Mouse (Mus musculus) skeletal muscle tissue, adult 2 months (tissue): ENCODE measurements around the gene Ebp.

Experiments used
- DNase-seq: peaks from one replicate; pipeline ENCODE4 v3.0.0-alpha.2; 2012; ENCODE audit warnings: low read depth, low spot score

Gene Ebp

DNA sequence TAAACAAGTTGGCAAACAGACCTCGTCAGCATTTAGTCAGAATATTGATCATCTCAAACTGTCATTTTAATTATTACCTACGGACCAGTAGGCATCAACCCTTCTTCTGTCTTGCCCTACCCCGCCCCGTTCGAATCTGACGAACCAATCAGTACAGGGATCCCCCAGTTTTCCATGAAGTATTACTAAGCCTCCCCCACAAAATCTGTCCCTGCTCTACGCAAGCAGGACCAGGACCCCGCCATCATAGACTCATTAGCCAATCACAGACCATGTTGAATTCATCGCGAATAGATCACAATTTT is at the start of gene Ebp:
TSS of gene Ebp (minus strand) at position 94 of the 305 bp plus-strand sequence.
- DNase-seq, result no peak

DNA sequence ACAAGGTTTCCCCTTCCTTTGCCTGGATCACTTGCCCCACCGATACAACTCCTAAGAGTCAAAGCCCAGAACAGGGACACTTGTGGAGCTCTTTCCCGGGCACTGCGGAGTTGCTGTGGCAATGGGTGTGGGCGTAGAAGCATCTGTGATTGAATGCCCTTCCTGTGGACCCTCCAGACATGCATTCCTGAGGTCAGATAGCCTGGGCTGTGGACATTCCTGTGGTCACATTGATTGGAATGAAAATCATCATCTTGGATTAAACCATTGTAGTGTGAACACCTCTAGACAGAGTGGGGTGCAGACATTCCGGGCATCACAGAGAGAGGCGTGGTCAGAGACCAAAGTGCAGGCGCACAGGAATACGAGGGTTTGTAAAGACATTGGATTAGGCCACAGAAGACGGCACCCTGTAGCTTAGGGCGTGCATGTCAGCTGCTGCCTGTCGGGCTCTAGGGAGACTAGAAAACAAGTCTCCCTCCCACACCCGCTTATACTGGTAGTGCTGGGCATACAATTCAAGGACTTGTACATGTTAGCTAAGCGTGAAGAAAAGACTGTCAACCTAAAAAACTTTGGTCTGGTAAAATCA is 45.6 kb upstream of the Ebp start:
- DNase-seq, result no peak

DNA sequence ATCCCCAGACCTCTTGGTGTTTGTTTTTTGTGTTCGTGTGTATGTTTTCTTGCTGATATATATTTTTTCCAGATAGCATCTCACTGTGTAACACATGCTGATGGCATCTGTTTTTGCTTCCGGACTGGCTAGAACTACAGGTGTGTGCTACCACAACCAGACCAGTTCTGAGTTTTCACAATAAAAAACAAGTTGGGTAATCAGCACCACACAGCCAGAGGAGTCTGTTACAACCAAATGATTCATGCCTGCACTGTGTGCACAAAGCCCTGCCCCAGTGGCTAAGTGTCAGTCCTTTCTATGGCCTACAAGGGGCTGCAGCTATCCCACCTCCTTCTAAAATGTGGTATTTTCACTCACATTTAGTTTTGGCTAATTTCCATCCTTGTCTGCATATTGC is 43.4 kb upstream of the Ebp start:
- no peak for DNase-seq

DNA sequence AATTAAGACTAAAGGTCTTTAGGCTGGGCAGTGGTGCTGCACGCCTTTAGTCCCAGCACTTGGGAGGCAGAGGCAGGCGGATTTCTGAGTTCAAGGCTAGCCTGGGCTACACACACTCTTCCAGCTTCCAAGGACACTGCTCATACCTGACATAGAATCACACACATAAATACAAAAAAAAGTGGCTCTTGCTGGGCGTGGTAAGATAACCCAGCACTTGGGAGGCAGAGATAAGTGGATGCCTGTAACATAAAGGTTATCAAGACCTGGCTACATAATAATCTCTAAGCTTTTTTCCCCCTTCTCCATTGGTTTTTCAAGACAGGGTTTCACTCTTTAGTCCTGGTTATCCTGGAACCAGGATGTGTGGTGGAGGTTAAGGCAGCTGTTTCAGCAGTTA is 40.3 kb upstream of the Ebp start:
- DNase-seq, result no peak

DNA sequence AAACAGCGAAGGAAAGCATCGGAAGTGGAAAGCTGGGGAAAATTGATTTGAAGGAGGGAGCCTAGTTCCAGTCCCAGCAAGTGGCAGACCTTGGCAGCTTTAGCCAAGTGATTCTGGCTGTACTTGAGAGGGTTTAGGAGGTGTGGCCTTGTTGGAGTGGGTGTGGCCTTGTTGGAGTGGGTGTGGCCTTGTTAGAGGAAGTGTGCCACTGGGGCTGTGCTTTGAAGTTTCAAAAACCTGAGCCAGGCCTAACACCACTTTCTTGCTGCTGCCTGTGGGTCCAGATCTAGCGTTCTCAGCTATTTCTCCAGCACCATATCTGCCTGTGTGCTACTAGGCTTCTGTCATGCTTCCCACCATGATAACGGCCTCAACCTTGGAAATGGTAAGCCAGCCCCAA is 37.0 kb upstream of the Ebp start:
- DNase-seq, result no peak

DNA sequence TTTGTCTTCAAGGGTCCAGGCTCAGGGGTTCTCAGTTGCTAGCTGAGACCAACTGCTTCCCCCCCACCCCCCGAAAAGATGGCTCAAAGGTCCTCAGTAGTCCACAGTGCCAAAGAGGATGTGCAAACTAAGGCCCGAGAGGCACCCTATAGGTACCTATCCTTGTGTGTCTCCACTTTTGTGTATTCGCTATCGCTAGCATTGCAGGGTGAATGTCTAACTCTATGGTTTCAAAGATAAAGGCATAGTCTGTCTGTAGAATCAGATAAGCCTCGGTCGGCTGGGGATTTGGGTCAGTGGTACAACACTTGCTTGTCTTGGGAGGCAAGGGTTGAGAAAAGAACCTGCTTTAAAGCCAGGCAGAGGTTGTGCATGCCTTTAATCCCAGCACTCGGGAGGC is 30.2 kb upstream of the Ebp start:
- DNase-seq, result no peak

DNA sequence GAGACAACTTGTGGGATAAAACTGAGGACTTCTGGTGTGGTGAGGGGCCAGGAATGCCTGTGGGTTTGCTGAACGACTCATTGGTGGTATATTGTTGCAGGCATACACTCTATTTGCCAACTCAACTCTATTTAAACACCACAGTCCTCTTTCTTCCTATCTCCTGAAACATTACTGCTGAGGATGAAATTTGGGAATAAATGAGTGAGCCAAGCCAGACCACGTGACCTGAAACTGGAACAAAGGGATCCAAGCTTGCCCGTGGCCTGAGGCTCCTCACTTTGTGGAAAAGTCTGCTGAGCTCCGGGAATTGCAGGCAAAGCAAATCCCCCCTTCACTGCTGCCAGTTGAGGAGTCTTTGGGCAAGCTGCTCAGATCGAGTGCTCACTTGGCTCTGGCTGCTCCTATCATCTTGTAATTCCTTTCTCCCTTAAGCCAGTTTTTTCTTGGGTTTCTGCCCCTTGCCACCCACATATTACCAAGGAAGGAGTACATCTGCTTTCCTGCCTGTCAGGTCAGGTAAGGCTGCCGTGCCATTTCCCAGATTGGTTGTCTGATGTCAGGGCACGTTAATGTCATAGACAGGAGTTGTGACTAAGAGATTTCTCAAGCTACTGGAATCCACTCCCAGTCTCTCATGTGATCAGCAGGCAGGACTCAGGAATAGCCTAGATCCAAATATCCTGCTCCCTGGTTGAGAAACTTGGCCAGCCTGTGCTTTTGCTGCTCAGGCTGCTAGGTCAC is 29.5 kb upstream of the Ebp start:
- DNase-seq, result peak; percentile 18

DNA sequence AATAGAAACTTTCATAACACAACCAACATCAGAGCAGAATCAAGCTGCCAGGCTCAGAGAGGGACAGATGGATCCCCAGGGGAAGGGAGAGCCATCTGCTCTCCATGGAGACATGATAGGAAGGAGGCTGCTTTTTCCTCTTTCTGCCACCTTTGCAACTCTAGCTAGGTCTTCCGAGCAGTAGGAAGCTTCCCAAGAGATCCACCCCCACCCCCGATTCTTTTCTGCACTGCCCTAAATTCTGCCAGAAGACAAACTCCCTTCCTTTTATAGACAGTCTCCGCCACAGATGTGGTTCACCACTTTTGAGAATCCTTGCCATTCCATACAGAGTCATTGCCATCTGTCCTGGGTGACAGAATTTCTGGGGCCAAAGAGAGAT is 29.0 kb upstream of the Ebp start:
- DNase-seq, result no peak

DNA sequence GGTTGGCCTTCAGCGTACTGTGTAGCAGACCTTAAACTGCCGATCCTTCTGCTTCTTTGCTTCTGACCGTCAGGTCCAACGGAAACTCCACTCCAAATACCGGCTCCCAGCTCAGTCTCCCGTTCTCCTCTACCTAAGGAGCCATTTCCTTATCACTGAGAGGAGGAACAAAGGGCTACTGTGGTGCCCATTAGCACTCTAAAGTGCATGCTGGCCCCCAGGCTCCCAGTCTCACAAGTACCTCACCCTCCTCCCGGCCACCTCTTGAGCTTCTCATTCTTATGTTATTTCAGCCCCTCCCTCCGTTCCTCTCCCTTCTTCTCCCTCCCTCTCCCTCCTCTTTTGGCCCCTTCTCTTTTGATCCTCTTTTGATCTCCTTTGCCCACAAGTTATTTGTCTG is 26.3 kb upstream of the Ebp start:
- no peak for DNase-seq

DNA sequence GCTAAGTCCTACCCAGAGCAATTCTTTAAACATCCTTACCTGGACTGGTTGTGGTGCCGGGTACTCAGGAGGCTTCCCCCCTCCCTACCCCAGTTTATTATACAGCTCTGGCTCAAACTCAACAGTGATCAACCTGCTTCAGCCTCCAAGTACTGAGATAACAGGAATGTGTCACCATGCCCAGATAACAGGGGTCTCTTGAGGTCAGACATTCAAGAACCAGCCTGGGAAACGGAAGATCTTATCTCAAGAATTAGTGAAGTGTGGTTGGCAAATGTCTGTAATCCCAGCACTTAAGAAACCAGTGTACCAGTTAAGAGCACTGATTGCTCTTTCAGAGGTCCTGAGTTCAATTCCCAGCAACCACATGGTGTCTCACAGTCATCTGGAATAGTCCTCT is 24.8 kb upstream of the Ebp start:
- no peak for DNase-seq

DNA sequence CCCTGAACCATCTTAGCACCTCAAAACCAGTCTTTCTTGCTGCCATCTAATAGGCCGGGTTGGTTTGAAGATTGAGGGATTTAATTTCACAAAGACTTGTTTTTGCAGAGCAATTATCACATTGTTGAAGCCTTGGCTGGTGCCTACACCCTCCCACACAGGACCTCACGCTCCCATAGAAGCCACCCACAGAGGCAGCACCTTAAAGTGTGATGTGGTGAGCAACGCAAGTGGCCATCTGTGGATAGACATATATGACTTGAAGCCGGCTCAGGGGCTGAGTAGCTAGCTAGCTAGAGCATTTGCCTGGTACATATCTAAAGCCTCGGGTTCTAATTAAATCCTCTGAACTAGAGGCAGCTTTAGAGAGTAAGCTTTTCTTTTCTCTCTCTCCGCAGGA is 24.1 kb upstream of the Ebp start:
- no peak for DNase-seq

DNA sequence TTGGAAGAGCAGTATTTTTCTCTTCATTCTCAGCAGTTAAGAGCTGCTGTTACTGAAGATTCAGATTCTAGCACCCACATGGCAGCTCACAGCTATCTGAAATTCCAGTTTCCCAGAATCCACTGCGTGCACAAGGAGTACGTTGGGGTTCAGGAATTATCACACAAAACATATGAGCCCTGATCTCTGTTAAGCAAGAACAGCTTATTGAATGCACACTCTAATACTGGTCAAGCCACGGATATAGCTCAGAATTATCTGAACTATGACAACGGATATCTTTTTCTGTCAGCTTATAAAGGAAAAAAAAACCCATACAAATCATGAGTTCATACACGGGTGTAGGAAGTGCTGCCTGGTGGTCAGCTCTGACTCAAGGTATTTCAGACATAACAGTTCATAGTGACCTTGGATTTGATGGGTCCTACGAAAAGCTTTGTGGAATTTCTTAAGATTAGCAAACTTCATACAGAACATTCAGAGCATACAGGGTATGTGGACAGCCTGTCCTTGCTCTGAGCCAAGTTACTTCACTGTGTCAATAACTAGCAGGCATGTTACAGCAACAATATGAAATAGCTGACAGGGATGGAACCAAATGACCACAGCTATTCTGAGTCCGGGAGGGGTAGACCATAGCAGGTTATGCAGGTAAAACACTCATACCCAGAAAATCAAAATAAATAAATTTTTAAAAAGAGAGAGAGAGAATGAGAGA is 18.3 kb upstream of the Ebp start:
- DNase-seq, result no peak

DNA sequence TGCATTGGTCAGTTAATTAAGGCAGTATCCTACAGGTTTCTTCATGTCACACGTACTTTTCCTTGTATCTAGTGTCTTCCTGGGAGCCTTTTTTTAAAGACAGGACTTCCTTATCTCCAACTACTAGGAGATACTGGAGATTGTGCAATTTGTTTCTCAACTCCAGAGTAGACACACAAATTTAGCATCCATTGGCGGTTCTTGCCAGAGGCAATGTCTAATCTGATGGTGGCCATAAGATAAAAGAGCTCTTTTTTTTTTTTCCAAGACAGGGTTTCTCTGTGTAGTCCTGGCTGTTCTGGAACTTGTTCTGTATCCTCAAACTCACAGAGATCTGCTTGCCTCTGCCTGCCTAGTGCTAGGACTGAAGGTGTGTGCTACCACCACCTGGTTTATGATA is 16.4 kb upstream of the Ebp start:
- no peak for DNase-seq

DNA sequence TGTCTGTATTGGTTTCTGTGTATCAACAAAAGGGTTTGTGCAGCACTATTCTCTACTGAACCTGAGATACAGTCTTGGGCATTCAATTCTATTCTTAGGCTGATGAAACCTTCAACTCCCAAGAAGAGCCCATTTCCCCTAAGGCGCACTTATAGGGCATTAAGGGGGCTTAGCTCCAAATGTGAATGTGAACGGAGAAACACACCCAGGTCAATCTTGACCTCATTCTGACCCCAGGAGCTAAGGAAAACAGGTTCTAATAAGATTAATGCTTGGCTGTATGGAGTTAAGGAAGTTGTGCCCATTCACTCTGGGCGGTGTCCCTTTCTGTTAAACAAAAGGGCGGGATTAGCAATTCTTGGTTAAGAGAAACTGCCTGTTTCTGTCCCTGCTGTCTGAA is 13.9 kb upstream of the Ebp start:
- DNase-seq, result no peak

DNA sequence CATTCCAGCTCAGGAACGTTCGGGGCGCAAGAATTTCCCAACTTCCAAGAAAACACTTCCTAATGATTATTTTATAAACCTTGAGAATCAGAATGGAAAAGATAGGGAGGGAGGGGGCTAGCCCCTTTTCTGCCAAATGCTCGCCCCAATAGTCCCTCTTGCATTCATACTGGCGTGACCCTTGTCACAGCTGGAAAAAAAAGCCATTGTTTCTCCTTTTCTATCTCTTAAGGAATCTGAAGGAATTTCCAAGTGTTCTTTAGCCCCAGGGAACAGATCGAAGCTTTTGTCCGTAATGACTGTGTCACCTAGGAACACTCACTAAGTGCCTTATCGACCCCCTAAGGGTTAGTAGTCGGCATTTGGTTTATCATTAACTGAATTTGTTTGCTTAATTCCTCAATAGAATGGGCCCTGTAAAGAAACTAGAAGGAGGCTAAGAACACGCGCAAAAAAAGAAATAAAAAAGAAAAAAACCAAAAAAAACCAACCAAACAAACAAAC is 13.4 kb upstream of the Ebp start:
- DNase-seq, result no peak

DNA sequence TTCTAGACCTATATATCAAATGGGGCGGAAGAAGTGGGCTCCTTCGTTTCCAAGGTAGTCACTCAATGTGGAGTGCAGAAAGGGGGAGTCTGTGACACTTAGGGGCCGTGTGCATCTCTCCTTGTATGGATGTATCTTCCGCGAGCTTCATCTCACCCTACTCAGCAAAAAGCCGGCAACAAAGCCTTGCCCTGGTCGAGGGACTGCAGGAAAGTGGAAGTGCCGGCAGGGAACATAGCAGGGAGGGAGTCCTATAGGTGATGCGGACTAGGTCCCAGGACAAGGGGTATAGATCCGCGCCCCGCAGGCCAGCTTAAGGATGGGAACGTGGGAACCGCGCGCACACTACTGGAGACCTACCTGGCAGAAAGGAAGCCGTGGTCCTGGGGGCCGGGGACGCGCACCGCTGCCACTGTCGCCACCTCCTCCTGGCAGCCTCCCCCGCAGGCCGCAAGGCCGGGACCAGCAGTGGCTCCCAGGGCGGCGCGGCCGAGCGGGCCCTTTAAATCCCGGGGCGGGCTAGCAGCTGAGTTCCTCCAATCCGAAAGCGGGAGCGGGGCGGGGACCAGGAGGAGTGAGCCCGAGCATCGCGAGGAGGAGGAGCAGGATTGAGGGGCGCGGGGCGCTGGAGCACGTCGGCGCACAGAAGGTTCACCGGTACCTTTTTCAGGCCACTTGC is 12.8 kb upstream of the Ebp start, which contains the start of gene Porcn:
TSS of gene Porcn (minus strand) at position 511 of the 679 bp plus-strand sequence.
- peak; percentile 49 for DNase-seq

DNA sequence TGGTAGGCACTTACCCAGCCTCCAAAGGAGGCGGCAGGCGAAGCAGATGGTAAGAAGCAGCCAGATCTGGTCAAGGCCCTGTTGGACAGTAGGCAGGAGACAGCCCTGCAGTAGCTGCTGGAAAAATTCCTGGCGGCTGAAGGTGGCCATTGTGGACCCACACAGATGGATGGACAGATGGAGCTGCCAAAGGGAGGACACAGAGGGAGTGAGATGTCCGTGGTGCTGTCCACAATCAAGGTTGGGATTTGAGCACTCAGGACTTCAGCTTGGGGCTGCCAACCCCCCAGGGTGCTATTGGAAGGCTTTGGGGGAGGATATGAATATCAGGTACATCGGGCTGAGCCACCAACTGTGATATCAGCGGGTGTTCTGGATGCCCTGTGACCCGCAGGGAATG is 12.2 kb upstream of the Ebp start:
- DNase-seq, result no peak

DNA sequence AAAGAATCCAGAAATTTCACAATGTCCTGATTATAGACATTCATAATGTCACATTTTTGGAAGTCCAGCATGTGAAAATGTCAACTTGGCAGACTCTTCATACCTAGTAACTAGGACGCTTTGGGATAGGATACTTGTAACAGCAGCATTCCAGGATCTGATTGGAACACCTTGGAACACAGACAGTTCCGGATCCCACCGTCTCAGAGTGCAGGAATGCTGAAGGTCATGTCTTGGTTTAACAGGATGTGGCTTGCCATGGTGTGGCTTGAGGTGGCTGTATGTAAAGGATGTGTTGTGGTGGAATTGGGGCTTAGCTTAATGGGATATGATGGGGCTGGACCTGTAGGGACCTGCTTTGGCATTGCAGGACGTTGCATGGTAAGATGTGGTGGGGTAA is 11.8 kb upstream of the Ebp start:
- no peak for DNase-seq

DNA sequence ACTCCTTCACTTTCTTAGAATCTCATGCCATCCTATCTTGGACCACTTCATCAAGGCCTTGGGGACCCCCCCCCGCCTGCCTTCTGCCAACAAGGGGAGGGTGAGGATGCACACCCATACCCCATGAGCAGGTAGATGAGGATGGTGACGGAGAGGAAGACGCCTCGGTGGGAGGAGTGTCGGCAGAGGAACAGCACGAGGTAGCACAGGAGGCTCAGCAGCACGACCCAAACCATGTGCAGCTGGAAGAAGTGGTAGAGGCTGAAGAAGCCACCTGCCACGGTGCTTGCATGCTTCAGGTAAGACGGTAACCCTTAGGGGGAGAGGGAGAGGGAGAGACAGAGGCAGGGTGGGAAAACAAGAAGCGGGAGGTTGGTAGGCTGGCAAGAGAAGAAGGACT is 10.8 kb upstream of the Ebp start:
- no peak for DNase-seq

DNA sequence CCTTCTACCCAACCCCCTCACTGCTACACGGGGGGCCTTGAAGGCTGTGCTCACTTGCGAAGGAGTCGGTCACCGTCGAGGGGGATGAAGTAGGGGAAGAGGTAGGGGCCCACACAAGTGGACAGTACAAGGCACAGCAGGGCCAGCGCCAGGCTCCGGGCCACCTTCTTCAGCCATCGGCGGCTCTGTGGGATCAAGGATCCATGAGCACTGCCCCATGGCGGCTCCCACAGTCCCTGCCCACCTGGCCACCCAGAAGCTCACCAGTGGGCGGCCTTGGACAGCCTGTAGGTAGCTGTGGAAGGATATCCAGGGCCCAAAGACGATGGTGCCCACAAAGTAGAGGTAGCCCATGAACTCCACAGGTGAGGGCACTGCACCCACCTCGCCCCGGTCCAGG is 9.8 kb upstream of the Ebp start:
- DNase-seq, result no peak

DNA sequence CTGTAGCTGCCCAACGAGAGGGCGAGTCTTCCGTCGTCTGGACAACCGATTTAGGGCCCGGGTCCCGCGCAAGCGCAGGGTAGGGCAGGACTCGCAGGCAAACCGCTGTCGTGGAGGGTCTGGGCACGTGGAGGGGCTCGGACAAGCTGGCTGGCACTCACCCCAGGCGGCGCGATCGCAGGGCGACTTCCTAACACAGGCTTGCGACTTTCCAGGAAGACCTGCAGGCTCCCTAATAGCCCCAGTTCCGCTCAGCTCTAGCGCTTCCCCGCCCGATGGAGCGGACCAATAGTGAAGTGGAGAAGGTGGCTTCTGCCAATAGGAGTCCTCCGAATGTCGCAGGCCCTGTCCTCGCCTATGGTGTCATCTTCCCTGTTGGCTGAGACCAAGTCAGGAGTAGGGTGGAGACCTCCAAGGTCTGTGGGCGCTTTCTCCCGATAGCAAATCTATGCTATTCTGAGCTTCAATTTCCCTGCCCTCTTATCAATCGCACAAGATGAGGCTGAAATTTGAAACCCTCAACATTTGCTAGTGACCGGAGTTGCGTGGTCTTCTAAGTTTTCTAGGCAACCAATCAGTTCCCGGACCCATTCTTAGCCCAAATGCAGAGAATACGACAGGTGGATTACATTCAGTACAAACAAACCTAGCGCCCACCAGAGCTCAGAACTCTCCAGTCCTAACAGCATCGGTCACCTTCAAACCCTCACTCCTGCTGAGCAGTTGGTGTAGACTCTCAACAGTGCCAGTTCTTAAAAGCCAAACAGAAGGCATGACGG is 483 bp downstream of the Ebp start:
- DNase-seq, result peak; percentile 83
